Mouse (Mus musculus): ENCODE data around the gene Yap1.

DNA sequence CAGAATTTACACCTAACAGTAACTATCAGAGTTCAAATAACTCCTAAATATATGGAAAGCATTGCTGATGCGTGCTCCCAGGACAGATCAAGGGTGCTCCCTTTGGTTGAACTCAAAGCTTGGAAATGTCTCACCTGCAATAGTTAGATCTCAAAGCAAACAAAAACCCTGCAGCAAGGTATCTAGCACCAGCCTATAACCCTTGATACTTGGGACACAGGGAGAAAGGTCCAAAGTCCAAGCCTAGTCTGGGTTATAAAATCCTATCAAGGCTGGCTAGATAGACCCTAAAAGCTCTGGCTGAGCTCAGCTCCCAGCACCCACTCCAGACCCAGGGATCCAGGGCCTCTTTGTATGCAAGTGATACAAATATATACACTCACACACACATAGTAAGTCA, 36.4 kb downstream of the Yap1 start:
- TF ChIP-seq CTCF (IDR thresholded peaks at IDR 0.05; ENCODE audit: extremely low read depth, insufficient read length, insufficient replicate concordance, low read depth, low read length) (no peak), POLR2A (IDR thresholded peaks at IDR 0.05; ENCODE audit: low read depth, low read length) (no peak)

Data from small intestine, adult 2 months (tissue).